Mouse (Mus musculus): ENCODE results near the gene Tcte2.
"Not testable (repeated sequence)": the region's sequence is repeated elsewhere in the genome, so short reads cannot be mapped to it uniquely, and the experiment has no call there.

The Tcte2 gene

GRCm38 (mm10) chr17:13761179-13761913, at the start of gene Tcte2:
Tcte2 (minus strand) TSS chr17:13761825.
- peak; percentile 97 for DNase-seq

GRCm38 (mm10) chr17:13806016-13806415, 44.4 kb upstream of the Tcte2 start:
- peak; percentile 34 for DNase-seq

- DNase-seq, result peak; percentile 19
Observed at GRCm38 (mm10) chr17:13802836-13803408, 41.3 kb upstream of the Tcte2 start.

GRCm38 (mm10) chr17:13797691-13798090, 36.1 kb upstream of the Tcte2 start:
- no peak for DNase-seq

- DNase-seq, result not testable (repeated sequence)
Observed at GRCm38 (mm10) chr17:13790033-13790432, 28.4 kb upstream of the Tcte2 start.

- DNase-seq, result peak; percentile 63
Observed at GRCm38 (mm10) chr17:13783469-13783868, 21.8 kb upstream of the Tcte2 start.

GRCm38 (mm10) chr17:13781948-13782347, 20.3 kb upstream of the Tcte2 start:
- DNase-seq, result peak; percentile 85

GRCm38 (mm10) chr17:13778865-13779264, 17.2 kb upstream of the Tcte2 start:
- DNase-seq, result no peak

GRCm38 (mm10) chr17:13777676-13778075, 16.1 kb upstream of the Tcte2 start:
- no peak for DNase-seq

- peak; percentile 53 for DNase-seq
Observed at GRCm38 (mm10) chr17:13769256-13769655, 7.6 kb upstream of the Tcte2 start.

- DNase-seq, result peak; percentile 63
Observed at GRCm38 (mm10) chr17:13768531-13768930, 6.9 kb upstream of the Tcte2 start.

- DNase-seq, result peak; percentile 86
Observed at GRCm38 (mm10) chr17:13764911-13765310, 3.3 kb upstream of the Tcte2 start.

GRCm38 (mm10) chr17:13763819-13764218, 2.2 kb upstream of the Tcte2 start:
- DNase-seq, result no peak

- peak; percentile 96 for DNase-seq
Observed at GRCm38 (mm10) chr17:13760675-13761178, 898 bp downstream of the Tcte2 start.

- DNase-seq, result peak; percentile 99
Observed at GRCm38 (mm10) chr17:13759853-13760627, 1.6 kb downstream of the Tcte2 start, which contains the start of gene Afdn. Afdn (plus strand) TSS chr17:13760539.

- DNase-seq, result peak; percentile 81
Observed at GRCm38 (mm10) chr17:13759156-13759852, 2.3 kb downstream of the Tcte2 start.

GRCm38 (mm10) chr17:13758586-13758985, 3.0 kb downstream of the Tcte2 start:
- DNase-seq, result peak; percentile 36

- peak; percentile 84 for DNase-seq
Observed at GRCm38 (mm10) chr17:13754940-13755339, 6.7 kb downstream of the Tcte2 start.

- peak; percentile 65 for DNase-seq
Observed at GRCm38 (mm10) chr17:13753918-13754317, 7.7 kb downstream of the Tcte2 start.

GRCm38 (mm10) chr17:13749027-13749426, 12.6 kb downstream of the Tcte2 start:
- DNase-seq, result peak; percentile 71

GRCm38 (mm10) chr17:13747681-13748080, 13.9 kb downstream of the Tcte2 start:
- DNase-seq, result peak; percentile 67

- DNase-seq, result peak; percentile 90
Observed at GRCm38 (mm10) chr17:13746330-13746729, 15.3 kb downstream of the Tcte2 start.

GRCm38 (mm10) chr17:13745373-13745772, 16.3 kb downstream of the Tcte2 start:
- DNase-seq, result peak; percentile 84
